Mouse (Mus musculus) thymus, adult 18-20 months (tissue): ENCODE measurements around the gene Prg2.

ENCODE experiments used
- DNase-seq, 2 experiments: peaks; one replicate each; pipeline ENCODE4 v3.0.0; 2022; ENCODE audit warnings: mixed read lengths in 2 of 2

The Prg2 gene

DNA sequence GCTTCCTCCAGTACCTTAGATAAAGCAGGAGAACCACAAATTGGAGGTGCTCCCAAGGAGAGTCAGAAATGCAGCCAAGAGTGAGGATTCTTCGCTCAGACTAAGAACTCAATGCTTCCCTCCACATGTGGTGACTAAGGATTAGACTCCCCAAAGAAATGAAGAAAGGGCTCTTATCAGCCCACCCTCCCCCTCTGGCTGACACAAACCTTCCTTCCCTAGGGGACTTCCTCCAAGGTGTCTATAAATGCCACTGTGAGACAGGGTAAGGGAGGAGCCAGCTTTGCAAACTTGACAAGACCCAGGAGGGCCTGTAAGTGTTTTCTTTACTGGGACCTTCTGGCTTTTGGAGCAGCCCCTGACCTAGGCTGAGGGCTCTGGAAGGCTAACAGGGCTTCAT lies at the start of gene Prg2:
TSS of gene Prg2 (plus strand) at position 274 of the 400 bp plus-strand sequence.
- DNase-seq: no peak

DNA sequence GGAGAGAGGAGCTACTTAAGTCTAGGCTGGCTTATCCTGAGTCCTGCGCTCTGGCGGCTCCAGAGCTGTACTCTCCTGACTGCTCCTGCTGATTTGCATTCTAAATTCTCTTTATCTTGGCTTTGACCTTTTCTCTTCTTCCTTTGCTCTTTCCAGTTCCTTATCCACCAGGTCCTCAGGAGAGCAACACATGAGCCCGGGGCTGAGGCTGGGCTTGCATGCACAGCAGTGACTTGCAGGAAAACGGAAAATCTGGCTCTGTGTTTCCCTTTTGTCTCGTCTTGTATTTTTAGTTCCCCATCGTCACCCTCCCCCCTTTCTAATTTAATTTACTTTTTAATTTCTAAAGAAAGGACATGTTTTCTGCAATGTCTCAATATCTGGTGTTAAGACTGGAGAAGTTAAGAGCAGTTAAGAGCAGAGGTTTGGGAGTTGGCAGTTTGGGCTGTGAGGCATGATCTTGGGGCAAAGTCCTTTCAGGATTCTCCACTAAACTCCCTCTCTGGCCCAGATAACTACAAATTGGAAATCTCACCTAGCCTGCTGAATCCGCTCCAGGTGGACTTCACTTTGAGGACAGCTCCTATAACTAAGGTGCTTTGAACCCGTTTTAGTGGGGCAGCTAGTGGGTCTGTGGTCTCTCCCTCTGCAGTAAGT lies 46.1 kb upstream of the Prg2 start:
- DNase-seq: no peak

DNA sequence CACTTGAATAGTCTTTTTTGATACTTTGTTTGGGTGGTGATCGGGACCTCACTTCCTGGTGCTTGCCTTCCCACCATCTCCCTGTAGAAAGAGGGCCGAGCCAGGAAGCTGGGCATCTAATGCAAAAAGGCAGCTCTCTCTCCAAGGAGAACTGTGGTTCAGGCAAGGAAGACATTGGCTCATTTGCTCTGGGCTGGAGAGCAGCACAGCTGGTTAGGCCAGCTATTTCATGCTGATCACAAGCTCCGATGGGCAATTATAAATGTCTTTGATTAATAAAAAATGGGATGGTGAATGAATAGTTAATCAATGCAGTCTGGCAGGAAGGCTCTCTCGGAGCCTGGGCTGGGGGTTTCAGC lies 45.6 kb upstream of the Prg2 start:
- no peak for DNase-seq

DNA sequence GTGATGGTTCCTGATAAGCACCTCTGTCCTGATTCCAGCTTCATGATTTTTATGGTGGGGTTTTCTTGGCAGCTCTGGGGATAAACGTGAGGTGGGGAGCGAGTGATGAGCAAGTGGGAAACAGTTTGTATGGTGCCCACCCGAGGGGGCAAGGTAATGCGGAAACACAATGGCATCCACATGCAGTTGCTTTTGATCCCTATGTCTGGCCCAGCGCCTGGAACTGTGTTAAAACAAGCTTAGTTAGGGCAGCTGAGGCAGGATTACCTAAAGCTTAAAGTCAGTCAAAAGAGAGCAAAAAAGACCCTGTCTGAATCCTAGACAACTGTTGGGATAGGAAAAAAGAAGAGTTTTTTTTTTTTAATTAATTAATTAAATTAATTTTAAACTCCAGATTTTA lies 45.2 kb upstream of the Prg2 start:
- DNase-seq: no peak

DNA sequence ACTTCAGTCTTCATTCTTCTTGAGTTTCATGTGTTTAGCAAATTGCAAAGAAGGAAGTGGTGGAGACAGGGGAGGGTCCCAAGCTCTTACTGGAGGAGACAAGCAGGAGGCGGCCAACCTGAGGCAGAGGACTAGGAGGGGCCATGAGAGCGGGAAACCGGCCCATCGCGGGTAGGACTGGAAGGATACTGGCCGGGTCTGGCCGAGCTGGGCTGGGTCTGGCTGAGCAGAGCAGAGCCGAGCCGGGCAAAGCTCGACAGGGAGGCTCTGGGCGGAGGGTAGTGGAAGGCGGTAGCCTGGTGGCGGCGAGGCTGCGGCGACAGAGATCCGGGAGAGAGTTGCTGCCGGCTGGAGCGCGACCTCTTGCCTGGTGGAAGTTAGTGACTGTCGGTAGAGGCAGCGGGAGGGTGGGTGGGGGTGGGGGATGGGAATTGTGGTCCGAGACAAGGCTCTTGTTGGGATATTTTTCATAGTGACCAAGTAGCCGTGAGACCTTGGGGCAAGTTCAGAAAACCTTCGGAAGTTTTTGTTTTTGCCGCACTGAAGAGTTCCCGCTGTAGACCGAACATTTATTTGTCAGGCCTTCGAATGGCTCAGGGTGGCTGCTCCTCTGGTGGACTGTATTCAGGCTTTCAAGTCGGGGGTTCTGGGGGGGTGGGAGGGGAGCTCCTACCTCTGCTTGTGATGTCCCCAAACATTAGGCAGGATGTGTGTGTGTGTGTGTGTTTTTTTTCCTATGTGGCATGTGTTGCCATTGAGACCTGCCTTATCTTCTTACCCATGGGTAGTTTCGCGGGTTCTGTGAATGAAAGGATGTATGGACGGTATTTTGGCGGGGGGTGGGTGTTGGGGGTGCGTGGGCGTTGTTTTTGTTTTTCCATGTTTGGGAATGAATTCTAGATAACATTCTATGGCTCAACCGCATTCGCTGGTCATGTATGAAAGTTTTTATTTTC lies 43.5 kb upstream of the Prg2 start, which contains the start of gene Slc43a3:
TSS of gene Slc43a3 (plus strand) at position 106 of the 956 bp plus-strand sequence.
- DNase-seq: peak; percentile 62 to 65

DNA sequence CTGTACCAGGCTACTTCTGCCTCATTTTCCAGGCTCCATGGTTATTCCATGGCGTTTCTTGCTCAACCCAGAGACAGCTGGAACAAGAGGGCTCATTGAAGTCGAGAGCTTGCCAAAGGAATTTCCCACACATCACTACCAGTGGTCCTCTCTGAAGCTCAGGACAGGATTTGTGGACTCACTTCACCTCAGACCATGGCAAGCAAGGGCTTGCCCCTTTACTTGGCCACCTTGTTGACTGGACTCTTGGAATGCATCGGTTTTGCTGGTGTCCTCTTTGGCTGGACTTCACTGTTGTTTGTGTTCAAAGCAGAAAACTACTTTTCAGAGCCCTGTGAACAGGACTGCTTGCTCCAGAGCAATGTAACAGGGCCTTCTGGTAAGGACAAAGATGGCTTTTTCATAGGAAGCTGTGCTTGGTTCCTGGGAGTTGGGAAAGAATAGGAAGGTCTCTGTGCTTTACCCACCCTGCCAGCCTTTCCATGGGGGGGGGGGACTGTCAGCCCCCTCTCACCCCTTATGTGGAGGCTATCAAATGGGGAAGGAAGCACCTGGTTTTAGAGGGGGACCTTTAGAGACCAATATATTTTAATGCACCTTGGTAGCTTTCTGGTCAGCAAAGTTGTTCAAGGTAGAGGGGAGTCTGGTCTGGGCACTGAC lies 42.6 kb upstream of the Prg2 start:
- no peak for DNase-seq

DNA sequence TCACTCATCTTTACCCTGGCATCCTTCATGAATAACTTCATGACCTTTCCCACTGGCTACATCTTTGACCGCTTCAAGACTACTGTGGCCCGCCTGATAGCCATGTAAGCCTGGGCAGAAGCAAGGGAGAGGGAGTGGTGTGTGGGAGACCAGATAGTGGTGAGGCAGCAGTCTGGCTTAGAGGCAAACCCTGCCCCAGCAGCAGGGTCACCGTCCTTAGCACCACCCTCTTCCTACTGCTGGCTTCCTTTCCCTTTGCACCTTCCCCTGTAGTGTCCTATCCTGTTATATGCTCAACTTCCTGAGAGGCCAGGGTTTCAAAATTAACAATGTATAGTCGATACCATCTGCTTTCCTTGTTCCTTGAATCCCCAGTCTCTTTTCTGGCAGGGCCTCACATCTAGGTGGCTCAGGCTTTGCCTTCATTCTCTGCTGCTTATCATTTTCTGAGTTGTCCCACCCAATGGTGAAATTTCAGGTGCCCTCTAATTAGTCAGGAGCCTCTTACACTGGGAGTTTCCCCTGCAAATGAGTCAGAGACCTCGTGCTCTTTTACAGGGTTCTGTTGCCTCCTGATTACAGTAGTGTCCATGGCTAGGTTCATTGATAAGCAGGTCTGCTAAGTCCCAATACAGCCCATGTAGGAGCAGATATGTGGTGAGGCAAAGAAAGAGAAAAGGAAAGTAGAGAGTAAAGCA lies 41.9 kb upstream of the Prg2 start:
- no peak for DNase-seq

DNA sequence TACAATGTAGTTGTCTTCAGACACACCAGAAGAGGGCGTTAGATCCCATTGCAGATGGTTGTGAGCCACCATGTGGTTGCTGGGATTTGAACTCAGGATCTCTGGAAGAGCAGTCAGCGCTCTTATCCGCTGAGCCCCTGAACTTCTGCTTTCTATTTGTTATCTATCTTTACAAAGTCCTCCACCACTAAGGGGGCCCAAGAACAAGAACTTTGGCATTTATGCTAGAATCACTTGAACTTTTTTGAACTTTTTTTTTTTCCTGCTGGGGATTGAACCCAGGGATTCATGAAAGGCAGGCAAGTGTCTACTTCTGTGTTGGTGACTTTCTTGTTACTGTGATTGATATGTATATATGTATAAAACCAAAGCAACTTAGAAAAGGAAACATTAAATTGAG lies 41.0 kb upstream of the Prg2 start:
- no peak for DNase-seq

DNA sequence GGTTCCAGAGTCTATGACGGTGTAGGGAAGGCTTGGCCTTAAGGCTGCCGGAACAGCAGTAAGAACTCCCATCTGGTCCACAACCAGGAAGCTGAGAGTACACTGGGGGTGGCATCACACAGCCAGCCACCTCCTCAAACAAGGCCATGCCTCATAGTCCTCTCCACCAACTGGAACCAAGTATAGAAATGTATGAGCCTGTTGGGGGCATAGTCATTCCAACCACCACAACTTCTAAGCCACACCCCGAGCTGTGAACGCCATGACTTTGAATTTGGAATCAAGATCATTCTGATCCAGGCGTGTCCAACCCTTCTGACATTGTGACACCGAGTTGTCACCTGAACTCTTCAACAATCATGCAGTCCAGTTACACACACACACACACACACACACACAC lies 40.5 kb upstream of the Prg2 start:
- no peak for DNase-seq

DNA sequence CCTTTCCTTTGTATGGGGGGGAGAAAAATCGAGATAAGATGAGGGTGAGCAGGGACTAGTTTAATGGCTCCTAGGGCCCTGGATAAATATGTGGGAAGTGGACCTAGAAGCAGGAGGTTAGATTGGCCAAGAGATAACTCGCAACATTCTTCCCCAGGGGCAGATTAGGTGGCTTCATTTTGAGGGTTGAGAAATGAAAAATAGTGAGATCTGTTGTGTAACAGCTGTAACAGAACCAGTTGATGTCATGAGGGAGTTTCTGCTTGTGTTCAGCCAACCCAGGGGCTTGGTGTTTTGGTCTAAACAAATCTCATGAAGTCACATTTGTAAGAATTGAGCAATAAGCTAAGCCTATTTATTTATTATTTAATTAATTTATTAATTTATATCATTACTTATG lies 38.9 kb upstream of the Prg2 start:
- no peak for DNase-seq

DNA sequence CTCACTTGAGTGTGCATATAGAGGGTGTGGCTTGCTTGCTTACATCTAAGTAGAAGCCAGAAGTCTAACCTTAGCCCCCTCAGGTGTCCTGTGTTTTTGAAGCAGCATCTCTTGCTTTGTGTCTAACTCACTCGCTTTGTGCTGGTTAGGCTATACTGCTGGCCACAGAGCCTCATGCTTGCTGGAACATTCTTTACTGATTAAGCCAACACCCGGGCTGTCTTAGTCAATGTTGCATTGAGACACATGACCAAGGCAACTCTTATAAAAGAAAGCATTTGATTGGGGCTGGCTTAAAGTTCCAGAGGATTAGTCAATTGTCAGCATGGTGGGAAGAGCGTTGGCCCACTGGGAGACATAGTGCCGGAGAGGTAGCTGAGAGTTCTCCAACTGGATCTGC lies 38.5 kb upstream of the Prg2 start:
- no peak for DNase-seq

DNA sequence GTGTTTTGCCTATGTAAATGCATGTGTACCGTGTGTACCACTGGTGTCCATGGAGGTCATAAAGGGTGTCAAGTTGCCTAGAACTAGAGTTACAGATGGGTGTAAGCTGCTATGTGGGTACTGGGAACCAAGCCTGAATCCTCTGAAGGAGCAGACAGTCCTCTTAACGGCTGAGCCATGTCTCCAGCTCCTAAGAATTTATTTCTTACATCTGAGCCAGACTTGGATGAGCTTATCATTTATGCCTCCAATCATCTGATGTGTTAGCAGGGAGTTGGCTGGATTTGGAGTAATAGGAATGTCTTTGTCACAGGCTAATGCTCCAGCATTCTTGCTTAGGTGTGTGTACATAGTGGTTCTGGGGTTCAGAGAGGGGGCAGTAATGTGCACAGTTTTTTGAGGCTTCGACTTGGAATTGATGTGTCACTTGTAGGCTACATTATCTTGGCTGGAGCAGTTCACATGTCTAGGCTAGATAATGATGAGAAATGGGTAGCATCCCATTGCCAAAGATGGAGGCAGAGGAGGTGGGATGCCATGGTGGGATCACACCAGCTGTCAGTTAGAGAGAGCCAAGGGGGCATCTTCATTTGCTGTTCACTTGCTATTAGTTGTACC lies 33.0 kb upstream of the Prg2 start:
- DNase-seq: no peak

DNA sequence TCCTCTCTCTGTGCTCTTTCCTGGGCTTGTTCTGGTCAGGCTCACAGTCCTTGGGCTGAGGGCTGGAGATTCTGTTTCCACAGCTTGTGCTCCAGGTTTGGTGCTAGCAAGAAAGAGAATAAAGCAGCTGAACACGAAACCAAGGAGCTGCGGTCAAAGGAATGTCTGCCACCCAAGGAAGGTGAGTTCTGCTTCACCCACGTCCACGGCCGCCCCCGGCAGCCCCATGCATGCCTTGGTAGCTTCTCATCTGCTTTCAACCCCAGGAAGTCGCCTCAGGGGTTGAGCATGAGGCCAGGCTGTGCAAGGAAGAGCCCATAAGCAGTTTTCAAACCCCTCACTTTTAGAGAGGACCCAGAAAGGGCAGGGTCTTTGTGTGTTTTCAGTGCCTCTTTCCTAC lies 32.0 kb upstream of the Prg2 start:
- DNase-seq: no peak

DNA sequence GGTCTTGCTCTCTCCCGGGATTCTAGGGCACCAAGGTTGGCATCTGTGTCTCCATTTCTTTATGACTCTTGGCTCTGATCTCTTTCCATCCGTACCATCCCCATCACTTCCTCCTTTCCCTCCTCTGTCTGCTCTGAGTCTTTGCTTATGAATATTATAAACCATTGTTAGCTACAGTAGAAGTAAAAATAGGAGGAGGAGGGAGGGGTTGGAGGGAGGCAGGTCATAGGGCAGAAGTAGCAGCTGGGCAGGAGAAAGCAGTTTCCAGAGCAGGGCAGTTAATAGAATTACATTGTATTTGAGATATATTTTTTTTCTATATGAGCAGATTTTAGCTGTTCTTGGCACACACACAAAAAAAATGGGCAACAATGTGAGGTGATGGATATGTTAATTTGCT lies 31.5 kb upstream of the Prg2 start:
- no peak for DNase-seq

DNA sequence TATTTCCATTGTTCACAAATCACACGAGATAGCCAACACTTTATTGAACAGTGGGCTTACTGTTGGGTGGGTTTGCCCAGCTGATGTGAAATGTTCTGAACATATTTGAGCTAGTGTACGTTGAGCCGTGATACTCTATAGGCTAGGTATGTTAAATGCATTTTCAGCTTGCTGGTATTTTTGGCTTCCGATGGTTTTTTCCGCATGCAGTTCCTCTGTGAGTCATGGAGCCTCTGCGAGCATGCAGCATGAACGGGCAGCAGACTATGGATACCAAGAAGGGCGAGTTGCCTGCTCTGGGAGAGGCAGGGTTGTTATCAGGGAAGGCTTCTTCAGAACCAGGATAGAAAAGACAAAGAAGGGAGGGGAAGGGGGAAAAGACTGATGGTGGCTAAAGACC lies 29.2 kb upstream of the Prg2 start:
- DNase-seq: no peak

DNA sequence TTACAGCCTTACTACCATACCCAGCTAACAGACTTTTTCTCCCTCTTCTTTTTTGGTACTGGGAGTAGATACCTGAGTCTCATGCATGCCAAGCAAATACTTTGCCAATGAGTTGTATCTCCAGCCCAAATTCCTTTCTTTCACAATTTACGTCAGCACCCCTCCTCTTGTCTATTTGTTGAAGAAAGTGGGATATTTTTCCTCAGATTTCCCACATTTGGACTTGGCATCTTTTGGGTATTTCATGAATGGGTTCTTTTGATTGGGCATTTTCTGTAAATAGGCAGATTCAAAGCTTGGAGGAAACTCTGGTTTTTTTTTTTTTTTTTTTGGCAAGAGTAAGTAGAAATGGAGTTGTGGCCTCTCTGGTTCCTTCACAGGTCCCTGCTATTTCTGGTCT lies 28.0 kb upstream of the Prg2 start:
- DNase-seq: no peak

DNA sequence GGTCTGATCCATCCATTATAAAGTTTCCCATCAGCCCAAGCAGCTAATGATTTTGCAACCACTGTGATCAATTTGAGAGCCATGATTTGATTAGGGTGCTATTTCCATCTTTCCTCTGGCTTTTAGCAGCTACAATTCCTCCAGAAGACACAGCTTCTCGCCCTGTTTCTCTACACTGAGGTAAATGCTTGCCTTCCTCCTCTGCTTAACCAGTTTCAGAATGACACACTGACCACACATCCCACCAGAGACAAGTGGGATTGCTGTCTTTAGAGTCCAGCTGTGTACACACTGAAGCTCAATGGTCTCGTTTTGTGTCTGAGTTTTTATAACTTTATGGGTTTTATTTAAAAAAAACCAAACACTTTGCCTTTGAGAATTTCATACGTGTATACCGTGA lies 27.6 kb upstream of the Prg2 start:
- DNase-seq: no peak

DNA sequence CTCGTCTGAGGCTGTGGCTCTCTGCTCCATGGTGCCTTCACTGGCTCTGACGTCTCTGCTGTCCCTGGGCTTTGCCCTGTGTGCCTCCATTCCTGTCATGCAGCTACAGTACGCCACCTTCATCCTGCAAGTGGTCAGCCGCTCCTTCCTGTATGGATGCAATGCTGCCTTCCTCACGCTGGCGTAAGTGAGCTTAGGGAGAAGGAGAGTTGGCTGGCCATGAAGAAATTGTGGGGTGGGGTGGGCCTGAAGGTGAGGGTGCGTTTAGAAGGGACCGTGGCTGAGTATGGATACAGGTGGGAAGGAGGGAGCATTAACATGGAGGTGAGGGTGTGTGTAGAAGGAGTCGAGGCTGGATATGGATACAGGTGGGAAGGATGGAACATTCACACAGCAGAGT lies 24.8 kb upstream of the Prg2 start:
- DNase-seq: no peak

DNA sequence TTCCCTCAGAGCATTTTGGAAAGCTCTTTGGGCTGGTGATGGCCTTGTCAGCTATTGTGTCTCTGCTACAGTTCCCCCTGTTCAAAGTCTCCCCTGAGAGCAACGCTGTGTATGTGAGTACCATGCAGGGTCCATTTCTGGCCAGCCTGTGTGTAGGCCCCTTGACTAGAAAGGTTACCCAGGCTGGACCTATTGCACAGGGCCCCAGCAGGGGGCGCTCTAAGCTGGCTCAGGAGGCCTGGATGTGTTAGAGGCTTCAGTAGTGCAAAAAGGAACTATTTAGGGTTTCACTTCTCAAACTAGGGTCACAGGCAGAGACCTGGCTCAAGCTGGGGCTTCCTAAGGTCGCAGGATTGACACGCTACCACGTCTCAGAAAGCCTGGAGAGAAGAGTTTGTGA lies 24.0 kb upstream of the Prg2 start:
- peak in 1 of 2 experiments; percentile 22 for DNase-seq

DNA sequence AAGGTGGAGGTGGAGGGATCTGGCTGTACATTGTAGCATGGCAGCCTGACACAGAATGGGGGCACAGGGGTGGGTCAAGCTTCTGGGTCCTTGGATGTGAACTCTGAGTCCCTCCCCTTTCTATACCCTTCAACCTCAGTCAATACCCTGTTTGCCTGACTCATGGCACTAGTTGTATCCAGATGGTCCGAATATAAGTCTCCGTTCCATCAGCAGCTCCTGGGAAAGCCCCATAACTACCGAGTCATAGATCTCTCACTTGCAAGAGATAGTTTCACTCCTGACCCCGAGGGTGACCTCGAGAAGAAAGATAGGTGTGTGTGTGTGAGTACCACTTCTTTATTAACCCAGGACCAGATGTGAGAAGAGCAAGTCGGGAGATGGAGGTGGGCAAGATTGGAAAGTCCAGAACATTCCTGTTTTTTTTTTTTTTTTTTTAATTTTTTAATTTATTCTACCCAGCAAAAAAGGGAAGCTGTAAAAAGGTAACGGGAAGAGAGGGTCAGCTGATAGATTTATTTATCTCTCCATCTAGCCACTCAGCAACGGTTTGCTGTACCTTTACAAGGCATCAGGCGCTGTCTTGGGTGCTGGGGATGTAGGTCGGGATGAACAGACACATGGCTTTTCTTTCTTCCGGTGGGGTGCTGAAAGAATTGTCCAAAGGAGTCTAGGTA lies 21.5 kb upstream of the Prg2 start:
- DNase-seq: no peak

DNA sequence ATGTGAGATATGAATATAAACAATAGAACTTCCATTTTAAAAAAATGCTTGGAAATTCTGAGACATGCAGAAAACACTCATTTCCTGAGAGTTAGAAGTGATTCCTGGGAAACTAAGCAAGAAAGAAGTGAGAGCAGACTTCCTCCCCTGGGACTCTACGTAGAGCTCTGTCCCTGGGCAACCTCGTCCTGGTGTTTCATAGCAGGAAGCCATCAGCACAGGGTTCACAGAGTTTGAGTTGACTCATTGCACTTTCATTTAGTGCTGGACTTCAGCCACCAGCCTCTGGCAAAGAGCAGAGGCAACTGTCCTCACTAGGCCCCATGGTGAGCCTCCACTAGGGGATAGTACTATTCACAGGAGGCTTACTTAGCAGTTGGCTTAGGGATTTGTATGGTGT lies 19.0 kb upstream of the Prg2 start:
- no peak for DNase-seq

DNA sequence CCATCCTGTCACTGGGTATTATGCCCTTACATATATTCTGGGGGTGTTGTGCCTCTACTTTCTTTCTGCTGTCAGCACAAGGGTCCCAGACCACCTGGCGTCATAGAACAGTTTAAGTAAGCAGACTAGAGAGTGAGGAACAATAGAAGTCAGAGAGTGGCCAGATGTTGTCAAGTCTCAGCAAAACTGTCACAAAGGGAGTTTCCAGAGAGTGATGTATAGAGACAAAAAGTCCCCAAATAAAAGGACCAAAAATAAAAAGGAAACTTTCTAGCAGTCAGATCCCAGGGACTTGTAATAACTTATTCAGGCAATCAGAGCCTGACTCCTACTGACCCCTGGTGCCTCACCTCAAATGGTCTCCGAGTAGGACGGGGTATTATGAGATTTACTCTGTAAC lies 18.4 kb upstream of the Prg2 start:
- no peak for DNase-seq
